In the genomic region with DNA sequence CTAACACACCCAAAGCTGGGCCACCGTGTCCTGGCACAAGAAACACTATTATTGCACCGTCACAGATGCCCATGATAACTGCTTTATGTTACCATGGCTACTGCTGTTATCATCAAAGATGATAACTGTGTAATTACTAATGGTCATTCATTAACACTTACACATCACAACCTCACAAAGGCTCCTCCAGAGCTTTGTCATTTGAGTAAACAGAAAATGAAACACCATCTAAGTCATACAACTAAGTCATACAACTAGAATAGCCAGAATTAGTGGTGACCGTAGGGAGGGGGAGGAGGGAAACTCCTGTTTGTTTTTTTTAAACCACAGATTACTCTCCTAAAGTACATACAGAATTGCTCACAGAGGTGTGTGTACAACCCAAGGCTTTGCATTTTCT, we compare ENCODE assay signal across 17 mouse cellular contexts.
A peak's percentile ranks its signal among the peaks of the same experiment; 100 is the strongest.
DNase-seq lines count a peak whose midpoint lies in the region; ATAC-seq and TF ChIP-seq lines count a peak whose summit lies in the region.
"Had no signal": no experiment of that assay in that cellular context is flagged by ENCODE, and none has a peak within 500 bp of the region (broad histone marks: within the 10 kb centered on the region; RNA-seq: fewer than 3 reads in every experiment).

No protein-coding gene starts in this region.

- H3K9ac ChIP-seq in stomach, embryonic 14.5 days (replicated peaks; ENCODE audit: low read depth, low read length) = no peak overlapping the region
- no peak overlapping the region for H3K9ac ChIP-seq in stomach, embryonic 15.5 days
- no peak overlapping the region for H3K9ac ChIP-seq in stomach, postnatal 0 days (ENCODE audit: low read length)
- H3K9ac ChIP-seq: embryonic facial prominence, embryonic 12.5 days; forebrain, embryonic 13.5 days; forebrain, embryonic 15.5 days; forebrain, postnatal 0 days had no signal

- no peaks in the 10 kb centered on the region for H3K27me3 ChIP-seq in stomach, embryonic 14.5 days (ENCODE audit: control insufficient read depth, insufficient read depth, low read length)
- H3K27me3 ChIP-seq in stomach, embryonic 15.5 days (replicated peaks) = no peaks in the 10 kb centered on the region
- no peaks in the 10 kb centered on the region for H3K27me3 ChIP-seq in stomach, postnatal 0 days (ENCODE audit: control insufficient read depth, insufficient read depth, low read length)
- H3K27me3 ChIP-seq: forebrain, embryonic 13.5 days; forebrain, embryonic 15.5 days had no signal

- TF ChIP-seq EP300 in stomach, postnatal 0 days (optimal IDR thresholded peaks at IDR 0.05) = no peak

- ATAC-seq in stomach, embryonic 14.5 days (ENCODE audit: insufficient number of reproducible peaks, insufficient read depth, low FRiP score, low read depth) = peak; percentile 65; the same call in 1 of the 2 replicates
- peak; percentile 43; the same call in 1 of the 2 replicates for ATAC-seq in stomach, embryonic 15.5 days (ENCODE audit: insufficient read depth, low FRiP score, low read depth)
- ATAC-seq in stomach, postnatal 0 days (ENCODE audit: low FRiP score, low TSS enrichment) = peak; percentile 90
- no peak for ATAC-seq in cerebellum, adult (ENCODE audit: insufficient number of reproducible peaks, low FRiP score, low TSS enrichment)
- ATAC-seq: forebrain, embryonic 13.5 days; forebrain, embryonic 15.5 days; forebrain, postnatal 0 days had no signal

- no peak overlapping the region for H3K27ac ChIP-seq in stomach, embryonic 14.5 days (ENCODE audit: low read length)
- no peak overlapping the region for H3K27ac ChIP-seq in stomach, embryonic 15.5 days
- no peak overlapping the region for H3K27ac ChIP-seq in stomach, postnatal 0 days (replicated peaks)
- H3K27ac ChIP-seq: embryonic facial prominence, embryonic 10.5 days; embryonic facial prominence, embryonic 12.5 days; forebrain, embryonic 13.5 days; forebrain, embryonic 15.5 days had no signal

- no peak overlapping the region for H3K4me2 ChIP-seq in stomach, embryonic 14.5 days (replicated peaks; ENCODE audit: low read depth, low read length)
- H3K4me2 ChIP-seq in stomach, embryonic 15.5 days = no peak overlapping the region
- H3K4me2 ChIP-seq in stomach, postnatal 0 days (replicated peaks; ENCODE audit: low read depth) = no peak overlapping the region
- H3K4me2 ChIP-seq: embryonic facial prominence, embryonic 12.5 days; forebrain, embryonic 13.5 days; forebrain, embryonic 15.5 days had no signal

- intact Hi-C loops in gastrocnemius, postnatal 14 days (cut with DNase I; ENCODE audit: low total_unique reads) = no loop called here

- no peak overlapping the region for H3K4me3 ChIP-seq in stomach, embryonic 14.5 days (ENCODE audit: low read depth, low read length)
- H3K4me3 ChIP-seq in stomach, embryonic 15.5 days (replicated peaks) = no peak overlapping the region
- no peak overlapping the region for H3K4me3 ChIP-seq in stomach, postnatal 0 days (ENCODE audit: low read depth, low read length)
- H3K4me3 ChIP-seq: embryonic facial prominence, embryonic 10.5 days; embryonic facial prominence, embryonic 12.5 days; forebrain, embryonic 13.5 days; forebrain, embryonic 15.5 days had no signal

- WGBS in stomach, embryonic 14.5 days = 73% methylated on average over 3 of the region's 3 CpGs
- WGBS in stomach, embryonic 15.5 days = 45% methylated on average over 3 of the region's 3 CpGs
- 58% methylated on average over 3 of the region's 3 CpGs for WGBS in stomach, postnatal 0 days

- no peaks in the 10 kb centered on the region for H3K4me1 ChIP-seq in stomach, embryonic 14.5 days (ENCODE audit: control insufficient read depth, insufficient read depth, low read length)
- no peaks in the 10 kb centered on the region for H3K4me1 ChIP-seq in stomach, embryonic 15.5 days
- H3K4me1 ChIP-seq in stomach, postnatal 0 days (replicated peaks; ENCODE audit: control insufficient read depth, insufficient read depth) = no peaks in the 10 kb centered on the region
- H3K4me1 ChIP-seq: embryonic facial prominence, embryonic 10.5 days; embryonic facial prominence, embryonic 12.5 days; forebrain, embryonic 13.5 days; forebrain, embryonic 15.5 days had no signal

- DNase-seq in stomach, postnatal 0 days (ENCODE audit: low spot score) = no peak
- DNase-seq in gastrocnemius, postnatal 14 days = no peak
- DNase-seq: adrenal gland, postnatal 10 days; adrenal gland, postnatal 25 days; cerebellum, adult 11-12 months; cerebellum, adult 2 months; cerebellum, adult 9-10 months; cerebellum, postnatal 10 days; cerebellum, postnatal 25 days; forebrain, postnatal 0 days had no signal

- H3K36me3 ChIP-seq in stomach, embryonic 14.5 days (ENCODE audit: control insufficient read depth, insufficient read depth, low read length) = no peaks in the 10 kb centered on the region
- no peaks in the 10 kb centered on the region for H3K36me3 ChIP-seq in stomach, embryonic 15.5 days
- H3K36me3 ChIP-seq in stomach, postnatal 0 days (ENCODE audit: control insufficient read depth, insufficient read depth, low read length) = no peaks in the 10 kb centered on the region
- H3K36me3 ChIP-seq: embryonic facial prominence, embryonic 10.5 days; embryonic facial prominence, embryonic 12.5 days; forebrain, embryonic 15.5 days had no signal

- TF ChIP-seq CTCF in stomach, postnatal 0 days (IDR thresholded peaks at IDR 0.05; ENCODE audit: low read depth) = no peak

- H3K9me3 ChIP-seq in stomach, embryonic 14.5 days (ENCODE audit: control insufficient read depth, low read depth, low read length) = no peaks in the 10 kb centered on the region
- H3K9me3 ChIP-seq in stomach, embryonic 15.5 days = no peaks in the 10 kb centered on the region
- no peaks in the 10 kb centered on the region for H3K9me3 ChIP-seq in stomach, postnatal 0 days (ENCODE audit: control insufficient read depth, low read length)
- H3K9me3 ChIP-seq: embryonic facial prominence, embryonic 10.5 days; embryonic facial prominence, embryonic 12.5 days; forebrain, embryonic 13.5 days; forebrain, embryonic 15.5 days had no signal
